Mouse (Mus musculus) forebrain, embryonic 13.5 days (tissue): ENCODE measurements around the gene Ms4a6d. TPM values are rescaled to one million over a fixed set of nuclear protein-coding genes. Genes with fewer than 3 reads are reported as not detected.
"Not testable (repeated sequence)": the region's sequence is repeated elsewhere in the genome, so short reads cannot be mapped to it uniquely, and the experiment has no call there.

ENCODE experiments used
- ATAC-seq: fragments of 200-750 bp; cut with Nextera tagmentation; 2 replicates; pipeline ENCODE4 v1.8.0; 2017
- H3K27ac ChIP-seq: fragments of 300-500 bp; sonication (generic); 2 replicates; pipeline ENCODE4 v1.5.1; 2015; ENCODE audit warnings: inconsistent platforms, mild to moderate bottlenecking, moderate library complexity
- H3K27me3 ChIP-seq: fragments of 300-500 bp; sonication (generic); 2 replicates; pipeline ENCODE4 v1.6.1; 2015; ENCODE audit warnings: mild to moderate bottlenecking, inconsistent platforms
- H3K36me3 ChIP-seq: fragments of 300-500 bp; sonication (generic); 2 replicates; pipeline ENCODE4 v1.6.1; 2015; ENCODE audit warnings: mild to moderate bottlenecking, inconsistent platforms; ENCODE audit not compliant: poor library complexity, severe bottlenecking
- H3K4me1 ChIP-seq: fragments of 300-500 bp; sonication (generic); 2 replicates; pipeline ENCODE4 v1.6.1; 2015; ENCODE audit warnings: inconsistent platforms
- H3K4me2 ChIP-seq: fragments of 300-500 bp; sonication (generic); 2 replicates; pipeline ENCODE4 v1.6.1; 2015; ENCODE audit warnings: inconsistent platforms, mild to moderate bottlenecking, moderate library complexity
- H3K4me3 ChIP-seq: fragments of 300-500 bp; sonication (generic); 2 replicates; pipeline ENCODE4 v1.5.1; 2015; ENCODE audit warnings: mild to moderate bottlenecking, inconsistent platforms
- H3K9ac ChIP-seq: fragments of 300-500 bp; sonication (generic); 2 replicates; pipeline ENCODE4 v1.6.1; 2015; ENCODE audit warnings: mild to moderate bottlenecking, inconsistent platforms
- H3K9me3 ChIP-seq: fragments of 300-500 bp; sonication (generic); replicated peaks from 2 replicates; pipeline ENCODE4 v1.6.1; 2016; ENCODE audit warnings: inconsistent platforms
- WGBS: fragments of 180-500 bp; shearing (Covaris S2); methylation state at CpG from one replicate; pipeline ENCODE4 v1.1.7; 2015; 5-methylcytosine and 5-hydroxymethylcytosine counted together
- polyA plus RNA-seq: library from polyadenylated mRNA; unstranded; fragments of >200 nt; fragmentation: Nextera tagmentation; extraction: Ambion mirVana; gene quantifications from 2 replicates; pipeline ENCODE4 v1.2.1, GENCODE M21; 2015

Ms4a6d gene
- polyA plus RNA-seq, 1 experiment from 2014 or later: 1.0 TPM

DNA sequence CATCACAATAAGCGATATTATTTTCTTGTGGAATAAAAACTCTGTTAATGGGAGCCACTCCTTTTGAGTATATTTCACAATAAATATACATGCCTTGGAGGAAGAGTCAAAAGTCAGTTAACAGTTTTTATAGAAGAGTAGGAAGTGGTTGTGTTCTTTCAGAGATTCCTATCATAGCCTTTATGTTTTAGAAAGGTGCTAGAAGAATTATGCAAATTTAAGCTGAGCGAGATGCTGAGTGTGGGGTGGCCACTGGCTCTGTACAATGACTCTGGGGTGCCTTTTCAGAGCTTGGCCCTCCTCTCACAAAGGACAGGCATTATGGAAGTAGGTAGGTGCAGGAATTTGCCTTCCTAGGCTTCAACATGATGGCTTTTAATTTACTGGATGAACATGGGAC is 60.3 kb downstream of the Ms4a6d start:
- not testable (repeated sequence) for H3K9me3 ChIP-seq, H3K27ac ChIP-seq, H3K4me2 ChIP-seq, H3K4me3 ChIP-seq, H3K36me3 ChIP-seq, H3K4me1 ChIP-seq, H3K27me3 ChIP-seq, ATAC-seq, H3K9ac ChIP-seq
- WGBS: 86% methylated on average over 2 of the region's 2 CpGs

DNA sequence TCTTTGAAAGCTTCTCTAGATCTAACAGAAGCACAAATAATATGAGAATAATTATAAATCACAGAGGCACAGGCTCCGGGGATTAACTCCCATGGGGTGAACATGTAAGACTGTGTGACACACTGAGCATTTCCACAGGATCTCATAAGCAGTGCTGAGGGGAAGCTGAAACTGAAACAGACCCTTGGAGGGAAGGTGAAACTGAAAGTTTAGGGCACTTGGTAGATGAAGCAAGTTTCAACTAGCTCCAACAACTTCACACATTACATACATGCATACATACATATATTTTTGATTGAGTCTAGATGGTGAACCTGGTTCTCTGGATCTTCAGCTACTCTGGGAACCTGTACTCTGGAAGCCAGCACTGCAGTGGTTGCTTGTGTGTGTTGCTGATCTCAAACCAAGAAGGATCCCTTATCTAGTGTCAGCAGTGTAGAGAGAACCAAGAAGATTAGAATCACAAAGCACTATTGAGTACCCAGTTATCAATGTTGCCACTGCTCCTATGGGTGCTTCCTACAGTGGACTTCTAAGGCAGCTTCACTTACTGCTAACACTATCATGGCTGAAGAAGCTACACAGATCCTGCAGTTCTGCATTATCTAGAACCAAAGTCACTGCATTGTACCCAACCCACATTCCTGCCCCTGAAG is 64.4 kb downstream of the Ms4a6d start:
- not testable (repeated sequence) for H3K4me1 ChIP-seq, H3K9me3 ChIP-seq, H3K27ac ChIP-seq, H3K4me2 ChIP-seq, ATAC-seq, H3K9ac ChIP-seq, H3K4me3 ChIP-seq, H3K36me3 ChIP-seq, H3K27me3 ChIP-seq
- WGBS: 92% methylated on average over 1 of the region's 1 CpGs

DNA sequence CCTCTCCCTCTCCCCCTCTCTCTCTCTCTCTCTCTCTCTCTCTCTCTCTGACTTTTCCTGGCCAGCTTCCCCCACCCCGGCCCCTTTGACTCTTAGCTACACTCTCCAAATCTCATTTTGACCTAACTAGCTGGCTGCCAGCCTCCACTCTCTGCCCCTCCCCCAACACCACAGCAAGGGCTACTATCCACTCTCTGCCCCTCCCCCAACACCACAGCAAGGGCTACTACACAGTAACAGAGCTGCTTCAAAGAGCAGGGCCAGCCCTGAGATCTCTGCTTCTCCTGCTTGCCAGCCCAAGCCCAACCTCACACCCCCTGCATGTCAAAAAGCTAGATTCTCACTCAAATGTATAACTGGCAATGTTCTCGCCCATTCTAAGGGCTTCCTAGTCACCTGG is 67.3 kb downstream of the Ms4a6d start:
- 24% methylated on average over 2 of the region's 2 CpGs for WGBS
- H3K4me2 ChIP-seq: no peak overlapping the region
- ATAC-seq: no peak
- H3K4me1 ChIP-seq: no peaks in the 10 kb centered on the region
- H3K9ac ChIP-seq: no peak overlapping the region
- no peak overlapping the region for H3K4me3 ChIP-seq
- no peaks in the 10 kb centered on the region for H3K36me3 ChIP-seq
- H3K27me3 ChIP-seq: no peaks in the 10 kb centered on the region
- no peaks in the 10 kb centered on the region for H3K9me3 ChIP-seq
- no peak overlapping the region for H3K27ac ChIP-seq

Other genes starting within 250 kb of the Ms4a6d start
- 0.54 and 0.65 TPM in 2 replicates for gene Ms4a4a, start 229.3 kb downstream of the Ms4a6d start, polyA plus RNA-seq
- gene Ms4a4c, start 200.1 kb downstream of the Ms4a6d start, polyA plus RNA-seq: not detected in 2 replicates
- gene Ms4a4b, start 161.3 kb downstream of the Ms4a6d start, polyA plus RNA-seq: not detected in 2 replicates
- gene Ms4a6c, start 135.5 kb downstream of the Ms4a6d start, polyA plus RNA-seq: 0.86 and 1.0 TPM in 2 replicates
- gene Gm8369, start 118.9 kb downstream of the Ms4a6d start, polyA plus RNA-seq: not detected in 2 replicates
- gene Ms4a6b, start 88.3 kb downstream of the Ms4a6d start, polyA plus RNA-seq: 1.5 TPM in 2 replicates
- gene Ms4a4d, start 68.0 kb downstream of the Ms4a6d start, polyA plus RNA-seq: not detected in 2 replicates
- not detected in 2 replicates for gene Ms4a2, start 18.9 kb upstream of the Ms4a6d start, polyA plus RNA-seq
- gene Ms4a3, start 36.0 kb upstream of the Ms4a6d start, polyA plus RNA-seq: not detected in 2 replicates
- not detected in 2 replicates for gene Oosp2, start 55.7 kb upstream of the Ms4a6d start, polyA plus RNA-seq
- gene Oosp1, start 86.3 kb upstream of the Ms4a6d start, polyA plus RNA-seq: not detected in 2 replicates
- gene Oosp3, start 92.2 kb upstream of the Ms4a6d start, polyA plus RNA-seq: not detected in 2 replicates
- not detected in 2 replicates for gene Gif, start 142.7 kb upstream of the Ms4a6d start, polyA plus RNA-seq
- 46.1 and 48.2 TPM in 2 replicates for gene Mrpl16, start 165.5 kb upstream of the Ms4a6d start, polyA plus RNA-seq
- gene Stx3, start 214.6 kb upstream of the Ms4a6d start, polyA plus RNA-seq: 6.5 and 8.2 TPM in 2 replicates
- gene Olfr1417, start 234.4 kb upstream of the Ms4a6d start, polyA plus RNA-seq: 0.12 TPM in 1 of 2 replicates, not detected in the other